Mouse (Mus musculus): ENCODE results near the gene Acaca. TPM values are rescaled to one million over a fixed set of nuclear protein-coding genes. Genes with fewer than 3 reads are reported as not detected.

The Acaca gene
- polyA plus RNA-seq, 1 experiment from 2014 or later = 37.2 TPM

DNA sequence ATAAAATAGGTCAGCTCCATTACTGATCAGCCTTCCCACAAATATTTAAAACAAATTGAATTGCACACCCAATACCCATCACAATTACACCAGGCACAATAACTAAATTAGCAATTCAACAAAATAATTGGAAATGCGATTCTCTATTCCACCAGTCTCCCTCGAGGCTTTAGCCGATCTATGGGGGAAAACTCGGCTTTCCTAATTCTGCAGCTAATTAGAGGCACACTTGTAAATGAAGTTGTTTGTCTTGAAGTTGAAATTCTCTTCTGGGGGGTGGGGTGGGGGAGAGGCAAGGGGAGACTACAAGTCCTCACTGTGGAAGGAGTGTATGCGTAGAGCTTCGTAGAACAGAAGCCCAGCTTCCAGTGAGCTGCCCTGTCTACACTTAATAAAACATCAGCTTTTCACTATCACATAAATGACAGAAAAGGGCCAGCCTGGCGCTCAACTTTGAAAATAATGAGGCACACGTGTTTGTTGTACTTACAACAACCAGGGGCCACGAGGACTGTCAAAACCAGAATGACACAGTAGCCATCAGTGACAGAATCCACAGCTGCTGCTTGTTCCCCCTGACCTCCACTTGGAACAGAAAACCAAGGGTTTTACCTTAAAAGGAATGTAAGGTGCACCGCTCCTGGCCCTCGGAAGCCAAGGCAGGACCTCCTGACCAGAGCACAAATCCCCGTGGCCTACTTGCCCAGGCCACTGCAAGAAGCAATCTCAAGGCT is 282.9 kb downstream of the Acaca start:
- no peak for ATAC-seq (replicated peaks; ENCODE audit: low FRiP score)
- no peak overlapping the region for H3K4me3 ChIP-seq (ENCODE audit: low read depth, low read length)

DNA sequence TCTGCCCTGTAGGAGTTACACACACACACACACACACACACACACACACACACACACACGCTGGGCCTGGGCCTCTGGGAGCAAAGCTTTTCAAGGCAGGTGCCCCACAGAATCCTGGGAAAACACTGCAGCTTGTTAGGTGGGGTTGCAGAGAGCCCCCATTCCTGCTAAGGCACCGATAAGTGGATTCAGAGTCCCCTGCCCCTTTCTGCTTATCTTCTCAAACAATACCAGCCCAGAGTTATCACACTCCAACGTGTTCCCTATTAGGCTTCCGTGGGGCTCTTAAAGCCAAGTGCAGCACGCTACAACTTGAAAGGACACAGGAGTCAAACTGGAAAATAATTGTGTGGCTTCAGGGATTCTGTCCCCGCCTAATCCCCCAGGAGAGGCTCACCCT is 283.6 kb downstream of the Acaca start:
- no peak overlapping the region for H3K4me2 ChIP-seq (ENCODE audit: low read depth, low read length, severe bottlenecking)
- peaks cover 11% of the 10 kb centered on the region for H3K4me1 ChIP-seq (replicated peaks; ENCODE audit: control insufficient read depth, insufficient read depth, low read length)
- DNase-seq (ENCODE audit: low spot score) (no peak), ATAC-seq (replicated peaks; ENCODE audit: low FRiP score) (no peak)
- no peaks in the 10 kb centered on the region for H3K27me3 ChIP-seq (ENCODE audit: control insufficient read depth, insufficient read depth, low read length)
- no peak overlapping the region for H3K4me3 ChIP-seq (ENCODE audit: low read depth, low read length)
- H3K9ac ChIP-seq (ENCODE audit: low read length) = no peak overlapping the region
- H3K36me3 ChIP-seq (ENCODE audit: control insufficient read depth, insufficient read depth, low read length) = no peaks in the 10 kb centered on the region
- WGBS = 53% methylated on average over 6 of the region's 6 CpGs
- H3K9me3 ChIP-seq (ENCODE audit: control insufficient read depth, low read length) = no peaks in the 10 kb centered on the region
- no peak overlapping the region for H3K27ac ChIP-seq (ENCODE audit: low read depth, low read length)

More for the DNA sequence above, 282.9 kb downstream of the Acaca start:
- DNase-seq (ENCODE audit: low spot score) = no peak
- Histone ChIP-seq H3K36me3 (ENCODE audit: control insufficient read depth, insufficient read depth, low read length) (no peaks in the 10 kb centered on the region), H3K9ac (ENCODE audit: low read length) (no peak overlapping the region), H3K27ac (ENCODE audit: low read depth, low read length) (no peak overlapping the region), H3K4me2 (ENCODE audit: low read depth, low read length, severe bottlenecking) (no peak overlapping the region), H3K27me3 (ENCODE audit: control insufficient read depth, insufficient read depth, low read length) (no peaks in the 10 kb centered on the region), H3K9me3 (ENCODE audit: control insufficient read depth, low read length) (no peaks in the 10 kb centered on the region), H3K4me1 (replicated peaks; ENCODE audit: control insufficient read depth, insufficient read depth, low read length) (peaks cover 11% of the 10 kb centered on the region)
- WGBS = 41% methylated on average over 12 of the region's 12 CpGs

DNA sequence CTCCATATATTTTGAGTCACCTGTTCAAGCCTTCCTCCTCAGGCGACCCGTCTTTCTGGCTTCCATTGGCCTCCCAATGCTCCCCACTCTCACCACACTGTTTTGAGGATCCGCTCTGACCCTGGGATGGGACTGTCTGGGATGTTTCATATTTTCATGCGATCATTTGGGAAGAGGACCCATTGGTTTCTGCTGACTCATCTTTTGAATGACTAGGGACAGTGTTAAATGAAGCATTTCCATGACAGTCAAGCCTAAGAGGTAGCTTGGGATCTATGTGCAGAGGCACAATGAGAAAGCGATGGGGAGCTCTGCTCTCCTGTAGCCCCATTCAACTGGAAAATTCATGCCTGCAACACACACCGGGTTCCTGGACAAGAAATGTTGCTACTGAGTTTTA is 291.3 kb downstream of the Acaca start:
- ATAC-seq (replicated peaks; ENCODE audit: low FRiP score) (no peak), DNase-seq (ENCODE audit: low spot score) (no peak)
- Histone ChIP-seq H3K9me3 (ENCODE audit: control insufficient read depth, low read length) (no peaks in the 10 kb centered on the region), H3K9ac (ENCODE audit: low read length) (no peak overlapping the region), H3K4me2 (ENCODE audit: low read depth, low read length, severe bottlenecking) (no peak overlapping the region), H3K27ac (ENCODE audit: low read depth, low read length) (no peak overlapping the region), H3K36me3 (ENCODE audit: control insufficient read depth, insufficient read depth, low read length) (no peaks in the 10 kb centered on the region; the same call in 1 of the 2 replicates), H3K4me3 (ENCODE audit: low read depth, low read length) (no peak overlapping the region), H3K27me3 (ENCODE audit: control insufficient read depth, insufficient read depth, low read length) (no peaks in the 10 kb centered on the region), H3K4me1 (replicated peaks; ENCODE audit: control insufficient read depth, insufficient read depth, low read length) (no peaks in the 10 kb centered on the region)
- 94% methylated on average over 6 of the region's 6 CpGs for WGBS

DNA sequence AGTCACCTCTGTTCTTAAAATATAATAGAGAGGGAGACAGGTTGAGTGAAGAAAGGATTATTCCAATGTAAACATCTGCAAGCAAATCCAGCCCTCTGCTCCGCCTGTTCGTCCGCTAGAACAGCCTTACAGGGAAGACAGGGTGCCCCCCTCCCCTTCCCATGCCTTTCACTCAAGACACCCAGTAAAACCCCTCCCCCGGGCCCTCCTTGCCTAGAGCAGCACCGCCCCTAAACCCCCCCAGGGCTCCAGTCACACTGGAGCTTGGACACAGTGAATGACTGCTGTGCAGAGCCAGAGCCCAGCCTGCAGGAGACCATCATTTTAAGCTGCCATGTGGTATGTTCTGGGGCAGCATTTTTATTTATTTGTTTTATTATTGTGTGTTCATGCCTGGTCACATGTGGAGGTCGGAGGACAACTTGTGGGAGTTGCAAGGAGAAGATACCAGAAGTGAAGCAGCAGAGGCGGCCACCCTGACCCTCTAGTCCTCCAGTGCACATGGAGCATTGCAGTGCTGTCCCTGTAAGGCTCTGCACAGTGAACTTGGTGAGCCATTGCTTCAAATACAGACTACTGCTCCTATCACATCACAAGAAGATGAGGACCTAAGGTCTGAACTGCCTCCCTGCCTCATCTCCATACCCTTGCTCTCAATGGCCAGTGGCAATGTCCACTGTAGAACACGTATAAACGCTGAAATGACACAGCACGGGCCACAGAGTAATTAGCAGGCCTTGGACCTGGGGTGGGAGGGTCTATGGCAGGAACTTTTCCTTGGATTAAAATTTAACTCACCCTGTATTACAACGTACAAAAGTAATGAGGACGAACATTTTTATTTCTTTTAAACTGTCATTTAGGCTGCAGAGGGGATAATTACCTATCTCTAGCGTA is 296.5 kb downstream of the Acaca start:
- H3K27me3 ChIP-seq (ENCODE audit: control insufficient read depth, insufficient read depth, low read length) = no peaks in the 10 kb centered on the region
- no peak overlapping the region for H3K27ac ChIP-seq (ENCODE audit: low read depth, low read length)
- no peaks in the 10 kb centered on the region for H3K9me3 ChIP-seq (ENCODE audit: control insufficient read depth, low read length)
- no peaks in the 10 kb centered on the region for H3K4me1 ChIP-seq (replicated peaks; ENCODE audit: control insufficient read depth, insufficient read depth, low read length)
- DNase-seq (ENCODE audit: low spot score) = no peak
- H3K36me3 ChIP-seq (ENCODE audit: control insufficient read depth, insufficient read depth, low read length) = no peaks in the 10 kb centered on the region; the same call in 1 of the 2 replicates
- ATAC-seq (replicated peaks; ENCODE audit: low FRiP score) = no peak
- WGBS = 62% methylated on average over 13 of the region's 13 CpGs
- no peak overlapping the region for H3K4me3 ChIP-seq (ENCODE audit: low read depth, low read length)
- no peak overlapping the region for H3K4me2 ChIP-seq (ENCODE audit: low read depth, low read length, severe bottlenecking)
- H3K9ac ChIP-seq (ENCODE audit: low read length) = no peak overlapping the region

DNA sequence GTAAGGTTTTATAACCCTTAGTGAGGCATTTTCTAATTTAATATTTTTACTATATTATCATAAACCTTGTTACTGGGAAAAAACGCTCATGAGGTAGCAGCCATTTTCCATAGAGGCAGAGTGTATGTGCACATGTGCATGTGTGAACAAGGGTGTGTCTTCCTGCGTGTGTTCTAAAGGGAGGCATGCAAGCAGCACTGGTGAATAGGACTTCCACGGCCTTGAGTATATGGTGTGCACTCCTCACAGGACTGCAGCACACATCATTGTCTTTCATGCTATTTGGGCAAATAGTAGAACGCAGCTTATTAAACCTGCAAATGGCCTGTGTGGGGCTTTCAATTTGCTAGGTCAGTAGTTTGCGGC is 297.1 kb downstream of the Acaca start:
- WGBS = 94% methylated on average over 5 of the region's 5 CpGs

DNA sequence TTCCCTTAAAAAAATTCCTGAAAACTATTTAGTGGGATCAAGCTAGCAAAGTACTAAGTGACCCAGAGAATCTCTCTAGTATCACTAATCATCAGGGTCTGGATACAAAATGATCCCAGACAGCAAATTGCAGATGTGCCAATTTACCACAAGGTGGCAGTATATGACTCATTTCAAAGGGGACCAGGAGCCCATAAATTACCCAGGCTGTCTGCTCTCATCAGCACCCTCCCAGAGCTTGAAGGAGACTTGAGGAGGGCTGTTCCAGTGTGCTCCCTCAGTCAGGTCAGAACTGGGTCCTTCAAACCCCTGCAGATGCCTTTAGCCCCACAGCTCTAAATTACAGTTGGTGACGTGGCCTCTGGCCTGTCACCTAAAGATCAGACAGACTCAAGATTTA is 300.1 kb downstream of the Acaca start:
- Histone ChIP-seq H3K36me3 (ENCODE audit: control insufficient read depth, insufficient read depth, low read length) (no peaks in the 10 kb centered on the region), H3K4me1 (replicated peaks; ENCODE audit: control insufficient read depth, insufficient read depth, low read length) (no peaks in the 10 kb centered on the region), H3K4me3 (ENCODE audit: low read depth, low read length) (no peak overlapping the region), H3K9ac (ENCODE audit: low read length) (no peak overlapping the region), H3K4me2 (ENCODE audit: low read depth, low read length, severe bottlenecking) (no peak overlapping the region), H3K9me3 (ENCODE audit: control insufficient read depth, low read length) (no peaks in the 10 kb centered on the region), H3K27ac (ENCODE audit: low read depth, low read length) (no peak overlapping the region), H3K27me3 (ENCODE audit: control insufficient read depth, insufficient read depth, low read length) (no peaks in the 10 kb centered on the region)
- no peak for DNase-seq (ENCODE audit: low spot score)
- 42% methylated on average over 1 of the region's 1 CpGs for WGBS
- 0 out of 2 replicates have a peak, but pooled peaks have one; percentile 66 for ATAC-seq (replicated peaks; ENCODE audit: low FRiP score)

More for the DNA sequence above, 297.1 kb downstream of the Acaca start:
- Histone ChIP-seq H3K27ac (ENCODE audit: low read depth, low read length) (no peak overlapping the region), H3K36me3 (ENCODE audit: control insufficient read depth, insufficient read depth, low read length) (no peaks in the 10 kb centered on the region; the same call in 1 of the 2 replicates), H3K27me3 (ENCODE audit: control insufficient read depth, insufficient read depth, low read length) (no peaks in the 10 kb centered on the region), H3K9me3 (ENCODE audit: control insufficient read depth, low read length) (no peaks in the 10 kb centered on the region), H3K9ac (ENCODE audit: low read length) (no peak overlapping the region), H3K4me1 (replicated peaks; ENCODE audit: control insufficient read depth, insufficient read depth, low read length) (no peaks in the 10 kb centered on the region), H3K4me3 (ENCODE audit: low read depth, low read length) (no peak overlapping the region), H3K4me2 (ENCODE audit: low read depth, low read length, severe bottlenecking) (no peak overlapping the region)
- DNase-seq (ENCODE audit: low spot score) = no peak
- ATAC-seq (replicated peaks; ENCODE audit: low FRiP score) = no peak

DNA sequence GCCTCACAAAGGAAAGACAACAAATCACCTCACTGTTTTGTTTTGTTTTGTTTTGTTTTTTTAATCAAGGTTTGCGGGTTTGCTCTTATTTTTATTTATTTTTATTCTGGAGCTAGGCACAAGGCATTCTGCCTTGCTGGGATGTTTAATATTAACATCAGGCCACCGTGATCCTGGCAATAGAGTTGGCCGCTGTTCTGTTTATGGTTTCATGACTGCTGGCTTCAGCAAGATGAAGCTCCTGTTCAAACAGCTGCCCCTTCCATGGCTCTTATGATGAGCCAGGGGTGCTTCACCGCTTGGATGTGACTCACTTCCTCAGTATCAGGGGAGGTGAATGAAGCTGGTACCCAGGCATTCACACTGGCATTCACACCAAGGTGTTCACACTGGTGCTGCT is 300.9 kb downstream of the Acaca start:
- Histone ChIP-seq H3K27me3 (ENCODE audit: control insufficient read depth, insufficient read depth, low read length) (no peaks in the 10 kb centered on the region), H3K9ac (ENCODE audit: low read length) (no peak overlapping the region), H3K4me1 (replicated peaks; ENCODE audit: control insufficient read depth, insufficient read depth, low read length) (no peaks in the 10 kb centered on the region), H3K36me3 (ENCODE audit: control insufficient read depth, insufficient read depth, low read length) (no peaks in the 10 kb centered on the region), H3K4me2 (ENCODE audit: low read depth, low read length, severe bottlenecking) (no peak overlapping the region), H3K9me3 (ENCODE audit: control insufficient read depth, low read length) (no peaks in the 10 kb centered on the region), H3K4me3 (ENCODE audit: low read depth, low read length) (no peak overlapping the region), H3K27ac (ENCODE audit: low read depth, low read length) (no peak overlapping the region)
- 90% methylated on average over 4 of the region's 4 CpGs for WGBS
- ATAC-seq (replicated peaks; ENCODE audit: low FRiP score) (no peak), DNase-seq (ENCODE audit: low spot score) (no peak)

DNA sequence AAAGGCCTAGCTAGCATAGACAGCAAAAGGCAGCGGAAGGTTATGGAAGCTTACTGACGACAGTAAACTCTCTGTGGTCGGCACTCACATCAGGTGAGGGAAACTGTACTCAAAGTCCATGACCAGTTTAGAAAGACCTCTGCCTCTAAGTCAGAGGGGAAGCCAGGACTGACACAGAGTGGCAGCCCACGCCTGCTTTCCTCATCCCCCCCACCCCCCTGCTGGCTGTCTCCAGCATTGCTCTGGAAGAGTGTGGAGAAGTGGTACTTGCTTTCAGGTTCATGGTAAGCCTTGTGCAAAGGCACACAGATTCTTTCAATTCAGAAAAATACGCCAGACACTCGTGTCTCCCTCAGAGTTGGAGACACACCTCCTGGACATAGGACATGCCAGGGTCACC is 305.4 kb downstream of the Acaca start:
- ATAC-seq (replicated peaks; ENCODE audit: low FRiP score) (no peak), DNase-seq (ENCODE audit: low spot score) (no peak)
- no peaks in the 10 kb centered on the region for H3K4me1 ChIP-seq (replicated peaks; ENCODE audit: control insufficient read depth, insufficient read depth, low read length)
- H3K36me3 ChIP-seq (ENCODE audit: control insufficient read depth, insufficient read depth, low read length) = no peaks in the 10 kb centered on the region
- H3K4me2 ChIP-seq (ENCODE audit: low read depth, low read length, severe bottlenecking) = no peak overlapping the region
- H3K27ac ChIP-seq (ENCODE audit: low read depth, low read length) = no peak overlapping the region
- WGBS = 68% methylated on average over 6 of the region's 6 CpGs
- no peaks in the 10 kb centered on the region for H3K27me3 ChIP-seq (ENCODE audit: control insufficient read depth, insufficient read depth, low read length)
- H3K9me3 ChIP-seq (ENCODE audit: control insufficient read depth, low read length) = no peaks in the 10 kb centered on the region
- no peak overlapping the region for H3K9ac ChIP-seq (ENCODE audit: low read length)
- H3K4me3 ChIP-seq (ENCODE audit: low read depth, low read length) = no peak overlapping the region

Measured in forebrain, embryonic 11.5 days (tissue).